ENCODE assay signal across 8 mouse cellular contexts in genomic region chr19:45047417-45047934, GRCm38 (mm10). TPM values are rescaled to one million over a fixed set of nuclear protein-coding genes. Genes with fewer than 3 reads are reported as not detected.
DNase-seq lines count a peak whose midpoint lies in the region; ATAC-seq and TF ChIP-seq lines count a peak whose summit lies in the region.

Gene Sfxn3, plus strand, starts transcription at chr19:45047503.

- TF ChIP-seq CTCF in E14TG2a.4 (conservative IDR thresholded peaks at IDR 0.05; ENCODE audit: low read length): peak; percentile 70
- TF ChIP-seq CTCF in heart, postnatal 0 days (IDR thresholded peaks at IDR 0.05; ENCODE audit: low read depth): peak; percentile 62

- H3K4me1 ChIP-seq in E14TG2a.4 (replicated peaks; ENCODE audit: low read depth, low read length): peaks cover 63% of the 10 kb centered on the region
- peaks cover 43% of the 10 kb centered on the region for H3K4me1 ChIP-seq in forebrain, embryonic 13.5 days
- peaks cover 18% of the 10 kb centered on the region for H3K4me1 ChIP-seq in heart, postnatal 0 days (ENCODE audit: control insufficient read depth, insufficient read depth)
- H3K4me1 ChIP-seq in liver, embryonic 15.5 days (replicated peaks): peaks cover 33% of the 10 kb centered on the region
- peaks cover 5% of the 10 kb centered on the region for H3K4me1 ChIP-seq in neural tube, embryonic 11.5 days (ENCODE audit: control insufficient read depth, insufficient read depth, low read length)
- peaks cover 21% of the 10 kb centered on the region; the same call in 1 of the 2 replicates for H3K4me1 ChIP-seq in stomach, embryonic 16.5 days (ENCODE audit: control insufficient read depth, insufficient read depth, low read length)

- peaks cover 2% of the 10 kb centered on the region; the same call in 1 of the 2 replicates for H3K36me3 ChIP-seq in E14TG2a.4 (ENCODE audit: insufficient read depth, low read length)
- peaks cover 16% of the 10 kb centered on the region for H3K36me3 ChIP-seq in forebrain, embryonic 13.5 days (ENCODE audit: poor library complexity, severe bottlenecking)
- H3K36me3 ChIP-seq in heart, postnatal 0 days (replicated peaks; ENCODE audit: control insufficient read depth, insufficient read depth, low read length): peaks cover 17% of the 10 kb centered on the region
- H3K36me3 ChIP-seq in liver, embryonic 15.5 days (replicated peaks): no peaks in the 10 kb centered on the region
- no peaks in the 10 kb centered on the region for H3K36me3 ChIP-seq in neural tube, embryonic 11.5 days (ENCODE audit: control insufficient read depth, insufficient read depth, low read length)
- H3K36me3 ChIP-seq in stomach, embryonic 16.5 days (ENCODE audit: control insufficient read depth, insufficient read depth, low read length): 0 out of 2 replicates have a peak, but pooled peaks cover under 1% of the 10 kb centered on the region

- peak; percentile 74 for DNase-seq in c-Kit-positive CD71-positive TER-119-positive erythroid progenitor cells, embryonic 14.5 days (ENCODE audit: low spot score)
- peak; percentile 87 for DNase-seq in heart, postnatal 0 days (ENCODE audit: low spot score)
- DNase-seq in kidney, postnatal 4 days: peak; percentile 96 to 97
- peak; percentile 81 for DNase-seq in neural tube, embryonic 11.5 days (ENCODE audit: low spot score)

- peaks cover 80% of the 10 kb centered on the region for H3K27me3 ChIP-seq in E14TG2a.4 (ENCODE audit: insufficient read depth, low read length)
- peaks cover 19% of the 10 kb centered on the region for H3K27me3 ChIP-seq in forebrain, embryonic 13.5 days
- peaks cover 14% of the 10 kb centered on the region for H3K27me3 ChIP-seq in heart, postnatal 0 days (ENCODE audit: control insufficient read depth, insufficient read depth, low read length)
- H3K27me3 ChIP-seq in liver, embryonic 15.5 days: peaks cover 48% of the 10 kb centered on the region
- H3K27me3 ChIP-seq in neural tube, embryonic 11.5 days (ENCODE audit: control insufficient read depth, insufficient read depth, low read length): peaks cover 20% of the 10 kb centered on the region
- peaks cover 6% of the 10 kb centered on the region for H3K27me3 ChIP-seq in stomach, embryonic 16.5 days (ENCODE audit: control insufficient read depth, insufficient read depth, low read length)

- ATAC-seq in forebrain, embryonic 13.5 days: peak; percentile 86
- ATAC-seq in heart, postnatal 0 days (ENCODE audit: insufficient read depth, low read depth): peak; percentile 82
- ATAC-seq in liver, embryonic 15.5 days (ENCODE audit: insufficient read depth): peak; percentile 86
- ATAC-seq in neural tube, embryonic 11.5 days (ENCODE audit: insufficient read depth, low FRiP score, low TSS enrichment): peak; percentile 81
- ATAC-seq in stomach, embryonic 16.5 days (ENCODE audit: insufficient read depth, low FRiP score): peak; percentile 88

- H3K4me3 ChIP-seq in E14TG2a.4 (replicated peaks; ENCODE audit: low read length): peak within 1 kb of the TSS; percentile 74
- peak within 1 kb of the TSS; percentile 54 for H3K4me3 ChIP-seq in forebrain, embryonic 13.5 days
- H3K4me3 ChIP-seq in heart, postnatal 0 days (ENCODE audit: low read depth, low read length): peak within 1 kb of the TSS; percentile 60
- peak within 1 kb of the TSS; percentile 64 for H3K4me3 ChIP-seq in liver, embryonic 15.5 days (replicated peaks)
- peak within 1 kb of the TSS; percentile 41 for H3K4me3 ChIP-seq in neural tube, embryonic 11.5 days (ENCODE audit: low read depth, low read length)
- peak within 1 kb of the TSS; percentile 62 for H3K4me3 ChIP-seq in stomach, embryonic 16.5 days (replicated peaks; ENCODE audit: low read length)

- peak within 1 kb of the TSS; percentile 68 for H3K4me2 ChIP-seq in forebrain, embryonic 13.5 days
- H3K4me2 ChIP-seq in heart, postnatal 0 days (ENCODE audit: low read depth, low read length): peak within 1 kb of the TSS; percentile 80
- H3K4me2 ChIP-seq in liver, embryonic 15.5 days: peak within 1 kb of the TSS; percentile 89
- peak within 1 kb of the TSS; percentile 73 for H3K4me2 ChIP-seq in neural tube, embryonic 11.5 days (ENCODE audit: low read depth)
- peak within 1 kb of the TSS; percentile 71 for H3K4me2 ChIP-seq in stomach, embryonic 16.5 days (ENCODE audit: low read depth, low read length)

- no peaks in the 10 kb centered on the region for H3K9me3 ChIP-seq in E14TG2a.4 (ENCODE audit: low read length)
- H3K9me3 ChIP-seq in forebrain, embryonic 13.5 days (replicated peaks): no peaks in the 10 kb centered on the region
- no peaks in the 10 kb centered on the region for H3K9me3 ChIP-seq in heart, postnatal 0 days (replicated peaks; ENCODE audit: control insufficient read depth, low read length)
- no peaks in the 10 kb centered on the region for H3K9me3 ChIP-seq in liver, embryonic 15.5 days (replicated peaks)
- no peaks in the 10 kb centered on the region for H3K9me3 ChIP-seq in neural tube, embryonic 11.5 days (ENCODE audit: control insufficient read depth, low read length)
- H3K9me3 ChIP-seq in stomach, embryonic 16.5 days (replicated peaks; ENCODE audit: control insufficient read depth, low read length): no peaks in the 10 kb centered on the region

- peak within 1 kb of the TSS; percentile 87 for H3K27ac ChIP-seq in forebrain, embryonic 13.5 days
- peak within 1 kb of the TSS; percentile 87 for H3K27ac ChIP-seq in heart, postnatal 0 days (ENCODE audit: low read depth)
- peak within 1 kb of the TSS; percentile 82 for H3K27ac ChIP-seq in liver, embryonic 15.5 days (replicated peaks)
- H3K27ac ChIP-seq in neural tube, embryonic 11.5 days (ENCODE audit: low read depth, low read length): peak within 1 kb of the TSS; percentile 42; the same call in 1 of the 2 replicates
- peak within 1 kb of the TSS; percentile 97 for H3K27ac ChIP-seq in stomach, embryonic 16.5 days (ENCODE audit: low read length)

- under 1% methylated on average over 26 of the region's 26 CpGs for WGBS in forebrain, embryonic 13.5 days
- under 1% methylated on average over 26 of the region's 26 CpGs for WGBS in heart, postnatal 0 days
- under 1% methylated on average over 26 of the region's 26 CpGs for WGBS in liver, embryonic 15.5 days (ENCODE audit: insufficient replicate concordance)
- under 1% methylated on average over 25 of the region's 26 CpGs for WGBS in neural tube, embryonic 11.5 days
- WGBS in stomach, embryonic 16.5 days: under 1% methylated on average over 26 of the region's 26 CpGs

- TF ChIP-seq EP300 in heart, postnatal 0 days (IDR thresholded peaks at IDR 0.05; ENCODE audit: low read depth): no peak

- peak within 1 kb of the TSS; percentile 77 for H3K9ac ChIP-seq in forebrain, embryonic 13.5 days
- peak within 1 kb of the TSS; percentile 58 for H3K9ac ChIP-seq in heart, postnatal 0 days (replicated peaks; ENCODE audit: low read depth, low read length)
- H3K9ac ChIP-seq in liver, embryonic 15.5 days: peak within 1 kb of the TSS; percentile 59
- H3K9ac ChIP-seq in neural tube, embryonic 11.5 days (ENCODE audit: low read length): peak within 1 kb of the TSS; percentile 56
- H3K9ac ChIP-seq in stomach, embryonic 16.5 days (ENCODE audit: low read length): peak within 1 kb of the TSS; percentile 77

RNA-seq across cellular contexts. Expression of gene Sfxn3, which starts in this region (rescaled TPM):
- 38.8 and 42.2 TPM in 2 replicates for polyA plus RNA-seq in forebrain, embryonic 13.5 days (2015; fragmentation: Nextera tagmentation; extraction: Ambion mirVana)
- 12.8 and 16.2 TPM in 2 replicates for total RNA-seq in heart, postnatal 0 days (2014; rRNA removed; ENCODE audit: low replicate concordance)
- 11.3 and 12.4 TPM in 2 replicates for polyA plus RNA-seq in heart, postnatal 0 days (2015; fragmentation: Nextera tagmentation; extraction: Ambion mirVana)
- polyA plus RNA-seq in liver, embryonic 15.5 days (2015; fragmentation: Nextera tagmentation; extraction: Ambion mirVana): 2.9 and 3.1 TPM in 2 replicates
- 23.3 and 24.0 TPM in 2 replicates for polyA plus RNA-seq in neural tube, embryonic 11.5 days (2014; fragmentation: Nextera tagmentation; extraction: Ambion mirVana)
- 28.3 and 29.8 TPM in 2 replicates for polyA plus RNA-seq in stomach, embryonic 16.5 days (2015; fragmentation: Nextera tagmentation; extraction: Ambion mirVana)

Comparison
In these comparisons a context has a peak if more than half of its experiments do, and no peak if none do; other contexts are left out.
1. Peak in every context shown above with its lines: DNase-seq, ATAC-seq, H3K4me3 ChIP-seq and H3K27ac ChIP-seq.
2. H3K27ac ChIP-seq: peak in every context shown above with its lines; median percentile 97 in stomach, embryonic 16.5 days; 87 in forebrain, embryonic 13.5 days; 87 in heart, postnatal 0 days; 82 in liver, embryonic 15.5 days; 42 in neural tube, embryonic 11.5 days.